Mouse (Mus musculus): Measurements from ENCODE around the gene Timp2.

GRCm38 (mm10) chr11:118253447-118254158 lies 101.9 kb downstream of the Timp2 start:
- TF ChIP-seq ZNF384 (IDR thresholded peaks at IDR 0.05; ENCODE audit: low read depth, low read length) = no peak
- TF ChIP-seq ZC3H11A (IDR thresholded peaks at IDR 0.05; ENCODE audit: borderline replicate concordance, low read depth, low read length) = no peak
- TF ChIP-seq HCFC1 (IDR thresholded peaks at IDR 0.05; ENCODE audit: borderline replicate concordance, insufficient read depth, low read length) = no peak
- TF ChIP-seq MAFK (IDR thresholded peaks at IDR 0.05; ENCODE audit: insufficient read depth, low read depth, low read length) = no peak
